Mouse (Mus musculus): ENCODE data around the gene Chrd.

The Chrd gene

DNA sequence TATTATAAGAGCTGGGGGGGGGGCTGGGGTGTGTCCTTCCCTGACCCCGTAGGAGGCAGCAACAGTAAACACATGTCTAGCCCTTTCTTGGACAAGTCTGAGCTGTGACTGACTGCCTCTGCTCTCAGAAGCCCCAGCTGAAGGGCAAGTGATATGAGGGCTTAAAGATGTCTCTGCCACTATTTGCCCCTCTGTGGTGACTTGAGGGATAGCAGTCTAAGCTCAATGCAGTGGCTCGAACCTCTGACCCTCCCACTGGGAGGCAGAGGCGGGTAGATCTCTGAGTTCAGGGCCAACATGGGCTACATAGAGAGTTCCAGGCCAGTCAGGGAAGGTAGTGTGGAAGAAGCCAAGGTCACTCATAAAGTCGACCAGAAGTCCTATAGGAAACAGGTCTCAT, 22.1 kb upstream of the Chrd start:
- no peak for DNase-seq (ENCODE audit: low read depth, low spot score)

DNA sequence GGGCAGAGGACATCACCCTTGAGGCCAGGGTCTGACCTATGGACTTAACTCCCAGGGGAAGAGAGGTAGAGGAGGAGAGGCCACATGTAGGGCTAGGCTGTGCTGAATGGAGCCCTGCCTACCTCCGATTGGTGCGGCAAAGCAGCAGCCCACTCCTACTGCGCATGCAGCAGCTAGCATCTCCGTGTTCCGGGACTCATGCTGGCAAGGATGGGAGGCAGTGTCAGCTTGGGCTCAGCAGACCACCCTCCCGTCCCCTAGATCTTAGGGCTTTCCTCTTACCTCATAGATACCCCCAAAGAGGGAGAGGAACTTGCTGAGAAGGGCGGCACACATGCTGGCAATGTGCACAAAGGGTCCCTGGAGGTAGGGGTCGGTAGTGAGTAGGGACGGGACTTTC, 20.7 kb upstream of the Chrd start:
- no peak for DNase-seq (ENCODE audit: low read depth, low spot score)

DNA sequence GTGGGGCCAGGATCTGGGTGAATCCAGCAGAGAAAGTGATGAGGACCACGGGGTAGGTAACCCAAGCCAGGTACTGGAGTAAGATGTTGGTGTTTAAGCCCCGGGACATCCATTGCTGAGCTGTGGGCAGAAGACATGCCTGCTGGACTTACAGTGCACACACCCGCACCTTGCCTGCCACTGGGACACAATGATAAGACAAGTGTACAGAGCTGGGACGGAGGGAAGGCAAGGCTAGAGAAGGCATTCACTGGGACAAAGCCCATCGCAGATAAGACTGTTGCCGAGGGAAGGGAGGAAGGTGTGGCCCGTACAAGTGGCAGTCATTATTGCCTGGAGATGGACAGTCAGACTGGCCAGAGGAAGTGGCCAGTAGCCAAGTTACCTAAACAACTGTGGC, 20.0 kb upstream of the Chrd start:
- DNase-seq (ENCODE audit: low read depth, low spot score) = no peak

DNA sequence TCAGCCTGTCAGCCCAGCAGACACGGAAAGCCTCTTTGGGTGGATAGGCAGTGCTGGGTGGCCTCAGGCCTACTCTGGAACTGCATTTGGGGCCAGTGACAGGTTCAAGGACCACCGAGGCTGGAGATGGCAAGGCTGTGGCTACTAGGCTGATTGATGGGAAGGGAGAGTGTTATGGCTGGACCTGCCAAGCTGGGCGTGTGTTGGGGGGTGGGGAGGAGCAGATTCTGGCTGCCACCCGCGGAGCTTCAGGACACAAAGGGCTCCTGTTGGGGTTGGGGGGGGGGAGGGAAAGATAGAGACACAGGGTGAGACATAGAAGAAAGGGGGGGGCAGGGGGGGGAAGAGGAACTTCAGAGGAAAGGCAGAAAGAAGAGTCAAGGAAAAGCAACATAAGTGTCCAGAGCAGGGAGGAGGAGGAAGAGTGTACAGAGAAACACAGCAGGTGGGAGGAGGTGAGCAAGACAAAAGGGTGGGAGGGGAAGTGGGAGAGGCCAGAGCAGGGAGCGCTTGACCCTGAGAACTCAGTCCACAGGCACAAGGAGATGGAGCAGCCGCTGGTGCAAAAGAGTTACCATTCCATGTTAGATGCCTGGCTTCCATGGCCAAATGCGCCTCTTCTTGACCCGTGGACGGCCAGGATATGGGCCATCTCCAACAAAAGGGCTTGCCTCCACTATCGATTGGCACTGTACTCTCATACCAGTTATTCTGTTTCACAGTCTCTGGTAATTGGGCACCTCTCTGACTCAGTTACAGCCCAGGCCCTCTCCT, 18.4 kb upstream of the Chrd start:
- DNase-seq (ENCODE audit: low read depth, low spot score) = no peak

DNA sequence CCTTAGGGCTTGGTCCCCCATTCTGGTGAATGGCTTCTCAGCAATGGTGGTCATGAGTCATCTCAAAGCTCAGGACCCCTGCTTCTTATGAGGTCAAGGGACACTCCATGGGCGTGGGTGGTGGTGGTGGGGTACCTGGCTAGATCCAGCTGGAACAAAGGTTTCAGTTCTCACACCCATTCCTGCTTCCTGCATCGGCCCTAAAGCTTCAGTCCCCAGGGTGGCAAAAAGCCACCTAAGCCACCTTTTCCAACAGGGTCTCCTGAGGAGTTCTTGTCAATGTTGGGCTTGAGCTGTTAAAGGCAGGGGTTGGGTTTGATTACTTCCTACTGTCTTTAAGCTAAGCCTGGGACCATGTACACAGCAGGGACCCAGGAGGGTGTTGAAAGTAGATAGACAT, 17.8 kb upstream of the Chrd start:
- DNase-seq (ENCODE audit: low read depth, low spot score) = no peak

DNA sequence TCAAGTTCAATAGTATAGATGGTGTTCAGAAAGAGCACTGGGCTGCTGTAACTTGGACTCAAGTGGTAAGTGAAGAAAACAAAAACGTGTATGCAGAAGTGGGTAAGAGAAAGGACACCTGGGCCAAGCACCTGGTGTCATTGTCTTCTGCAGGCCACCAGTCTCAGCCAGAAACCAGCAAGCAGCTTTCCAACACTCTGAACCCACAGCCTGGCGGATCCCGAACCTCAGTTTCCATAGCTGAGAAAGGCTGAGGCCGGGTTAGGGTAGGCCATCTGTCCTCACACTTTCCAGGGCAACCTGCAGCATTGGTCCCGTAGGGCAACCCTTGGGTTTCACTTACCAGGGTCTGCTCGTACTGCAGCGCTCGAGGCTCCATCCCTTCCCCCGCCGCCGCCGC, 17.4 kb upstream of the Chrd start:
- no peak for DNase-seq (ENCODE audit: low read depth, low spot score)

DNA sequence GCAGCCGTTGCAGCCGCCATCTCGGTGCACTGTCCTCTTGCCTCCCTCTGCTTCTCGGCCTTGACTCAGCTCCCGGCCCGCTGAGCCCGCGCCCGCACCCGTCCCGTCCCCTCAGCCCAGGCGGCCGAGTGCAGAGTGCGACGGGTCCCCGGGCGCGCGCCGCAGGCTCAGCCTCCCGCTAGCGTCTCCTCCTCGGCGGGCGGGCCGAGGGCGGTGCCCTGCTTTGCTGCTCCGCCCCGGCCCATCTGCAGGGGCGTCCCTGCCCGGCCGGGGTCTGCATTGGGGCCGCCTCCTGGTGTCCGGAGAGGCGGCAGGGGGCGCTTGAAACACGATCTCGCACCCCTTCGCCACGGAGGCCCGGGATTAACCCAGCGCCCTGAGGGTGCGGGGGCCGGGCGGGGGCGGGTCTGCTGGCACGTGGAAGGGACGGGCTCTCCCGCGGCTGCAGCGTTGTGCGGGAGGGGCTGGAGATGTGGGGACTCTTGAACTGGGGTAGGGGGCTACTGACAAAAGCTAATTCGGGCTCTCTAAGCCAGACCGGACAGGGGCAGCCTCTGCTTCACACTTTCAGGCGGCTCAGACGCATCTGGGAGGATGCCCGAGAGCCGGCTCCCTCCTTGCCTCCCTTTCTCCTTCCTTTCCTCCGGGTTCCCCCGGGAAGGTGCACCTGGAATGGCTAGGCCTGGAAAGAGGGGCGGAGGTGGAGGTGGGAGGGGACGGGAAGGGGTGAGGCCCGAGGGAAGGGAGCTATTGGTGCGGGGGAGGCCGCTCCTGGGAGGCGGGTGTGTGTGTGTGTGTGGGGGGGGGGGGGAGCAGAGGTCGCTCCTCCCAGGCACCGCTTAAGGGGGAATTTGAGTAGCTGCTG, 16.7 kb upstream of the Chrd start:
- DNase-seq (ENCODE audit: low read depth, low spot score) = no peak

DNA sequence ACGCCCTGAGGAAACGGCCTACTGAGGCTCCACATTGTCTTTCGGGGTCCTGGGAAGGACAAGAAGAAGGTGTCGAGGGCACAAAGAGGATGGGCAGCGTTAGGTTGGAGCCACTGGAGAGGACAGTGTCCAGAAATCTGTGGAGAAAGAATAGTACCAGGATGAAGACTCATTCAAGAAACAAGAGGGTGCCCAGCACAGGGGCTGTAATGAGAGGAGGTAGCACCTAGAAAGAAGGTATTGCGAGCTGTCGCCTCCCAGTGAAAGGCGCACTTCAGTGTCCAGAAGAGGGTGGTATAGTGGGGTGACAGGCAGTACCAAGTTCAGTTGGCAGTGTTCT, 16.1 kb upstream of the Chrd start:
- DNase-seq (ENCODE audit: low read depth, low spot score) = no peak

DNA sequence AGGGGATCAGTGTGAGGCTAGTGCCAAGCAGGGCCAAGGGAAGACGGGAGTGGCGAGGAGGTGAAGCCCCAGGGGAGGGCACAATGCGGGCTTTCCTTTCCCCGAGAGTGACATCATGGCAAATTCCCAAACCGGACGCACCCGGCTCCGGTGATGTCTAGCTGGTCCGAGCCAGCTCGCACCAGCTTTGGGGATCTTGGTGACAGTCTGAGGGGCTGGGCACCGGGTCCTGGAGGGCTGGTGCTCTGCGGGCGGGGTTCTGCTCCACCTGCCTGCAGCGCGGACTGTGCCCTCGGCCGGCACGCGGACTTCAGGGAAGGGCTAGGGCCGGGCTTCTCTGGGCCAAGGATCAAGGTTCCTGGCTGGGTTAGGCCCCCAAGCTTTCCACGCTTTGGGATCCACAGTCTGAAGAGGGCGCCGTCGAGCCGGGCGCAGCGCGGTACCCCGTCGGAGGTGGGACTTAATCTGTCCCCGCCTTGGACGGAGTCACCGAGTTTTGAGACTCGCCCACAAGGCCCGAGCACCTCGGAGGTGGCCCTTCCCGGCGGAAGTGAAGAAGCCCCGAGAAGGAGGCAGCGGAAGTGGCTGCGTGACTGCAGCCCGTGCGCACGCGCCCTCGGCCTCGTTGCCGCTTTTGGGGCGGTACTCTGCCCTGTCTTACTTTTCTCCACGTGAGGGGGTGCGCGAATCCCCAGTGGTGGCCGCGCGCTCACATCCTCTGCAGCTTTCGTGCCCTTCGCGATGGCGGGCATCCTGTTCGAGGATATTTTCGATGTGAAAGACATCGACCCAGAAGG, 15.5 kb upstream of the Chrd start, which contains the start of the genes Polr2h and Clcn2:
TSS of gene Polr2h (plus strand) at position 485 of the 797 bp plus-strand sequence.
TSS of gene Clcn2 (minus strand) at position 566 of the 797 bp plus-strand sequence.
- peak; percentile 98 for DNase-seq (ENCODE audit: low read depth, low spot score)

DNA sequence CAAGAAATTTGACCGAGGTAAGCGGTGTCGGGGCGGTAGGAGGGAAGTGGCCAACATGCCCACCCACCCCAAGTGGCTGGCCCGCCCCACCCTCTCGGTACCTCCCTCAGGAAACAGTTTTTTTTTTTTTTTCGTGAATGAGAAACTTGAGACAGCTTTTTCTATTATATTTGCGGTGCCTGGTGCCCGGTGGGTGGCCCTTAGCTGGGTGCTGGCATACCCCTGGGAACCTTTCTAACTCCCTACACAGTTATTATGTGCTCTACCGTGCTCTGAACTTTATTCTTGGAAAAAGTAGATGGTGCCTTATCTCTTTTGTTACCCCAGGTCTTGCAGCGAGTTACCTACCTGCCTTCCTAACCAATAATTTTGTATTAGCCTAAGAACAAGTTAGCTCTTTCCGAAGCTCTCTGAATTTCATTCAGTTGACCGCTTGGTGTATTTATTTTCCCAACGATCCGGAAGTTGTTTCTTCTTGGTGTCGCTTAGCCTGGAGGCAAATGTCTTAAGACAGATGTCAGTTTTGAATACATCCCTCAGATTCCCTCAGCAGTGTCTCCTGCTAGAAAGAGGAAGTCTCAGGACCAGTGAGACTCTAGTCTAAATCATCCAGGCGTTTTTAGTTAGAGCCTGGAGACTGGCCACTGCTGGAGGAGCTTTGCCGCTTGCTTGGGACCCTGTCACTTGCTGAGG, 14.8 kb upstream of the Chrd start:
- no peak for DNase-seq (ENCODE audit: low read depth, low spot score)

DNA sequence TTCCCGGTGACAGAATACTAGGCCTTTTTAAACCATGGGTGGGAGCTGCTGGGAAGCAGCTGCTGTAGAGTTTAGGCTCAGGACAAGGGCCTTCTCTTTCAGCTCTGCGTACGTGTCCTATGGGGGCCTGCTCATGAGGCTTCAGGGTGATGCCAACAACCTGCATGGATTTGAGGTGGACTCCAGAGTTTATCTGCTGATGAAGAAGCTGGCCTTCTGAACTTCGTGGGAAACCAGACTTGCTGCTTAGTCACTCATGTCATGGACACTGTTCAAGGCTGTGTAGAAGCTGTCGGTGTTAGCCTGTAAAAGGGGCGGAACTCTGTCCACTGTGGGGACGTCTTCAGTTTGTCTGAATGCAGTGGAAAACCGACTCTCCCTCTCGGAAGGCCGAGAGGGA, 11.1 kb upstream of the Chrd start:
- no peak for DNase-seq (ENCODE audit: low read depth, low spot score)

DNA sequence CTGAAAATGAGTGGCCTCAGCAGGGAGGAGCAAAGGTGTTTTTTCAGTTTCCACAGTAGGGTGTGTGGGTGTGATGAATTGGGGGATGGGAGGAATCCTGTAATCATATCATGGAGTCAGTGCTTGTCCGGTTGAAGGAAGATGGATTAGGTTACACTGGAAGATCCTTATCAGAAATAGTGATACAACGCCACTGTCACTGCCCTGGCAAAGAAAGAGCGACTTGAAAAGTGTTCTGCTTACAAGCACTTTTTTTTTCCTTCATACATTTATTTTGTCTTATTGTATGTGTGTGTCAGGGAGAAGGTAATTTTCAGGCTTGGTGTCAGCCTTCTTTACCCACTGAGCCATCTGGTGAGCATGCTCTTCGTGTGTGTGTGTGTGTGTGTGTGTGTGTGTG, 10.2 kb upstream of the Chrd start:
- DNase-seq (ENCODE audit: low read depth, low spot score) = no peak

DNA sequence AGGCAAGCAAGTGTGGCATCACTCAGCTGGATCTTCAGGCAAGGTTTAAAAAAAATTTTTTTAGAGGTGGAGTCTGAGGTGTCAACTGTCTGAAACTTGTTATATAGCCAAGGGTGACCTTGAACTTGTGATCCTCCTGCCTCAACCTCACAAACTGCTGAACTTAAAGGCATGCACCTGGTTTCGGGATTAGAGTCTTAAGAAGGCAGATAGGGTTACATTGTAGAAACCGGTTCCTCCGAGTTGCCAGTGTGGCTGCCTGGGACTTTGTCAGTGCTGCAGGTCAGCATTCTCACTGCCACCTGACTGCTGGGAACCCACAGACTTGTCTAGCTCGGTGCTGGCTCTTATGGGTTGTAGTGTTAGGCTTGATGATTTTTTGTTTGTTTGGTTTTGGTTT, 9.7 kb upstream of the Chrd start:
- DNase-seq (ENCODE audit: low read depth, low spot score) = no peak

DNA sequence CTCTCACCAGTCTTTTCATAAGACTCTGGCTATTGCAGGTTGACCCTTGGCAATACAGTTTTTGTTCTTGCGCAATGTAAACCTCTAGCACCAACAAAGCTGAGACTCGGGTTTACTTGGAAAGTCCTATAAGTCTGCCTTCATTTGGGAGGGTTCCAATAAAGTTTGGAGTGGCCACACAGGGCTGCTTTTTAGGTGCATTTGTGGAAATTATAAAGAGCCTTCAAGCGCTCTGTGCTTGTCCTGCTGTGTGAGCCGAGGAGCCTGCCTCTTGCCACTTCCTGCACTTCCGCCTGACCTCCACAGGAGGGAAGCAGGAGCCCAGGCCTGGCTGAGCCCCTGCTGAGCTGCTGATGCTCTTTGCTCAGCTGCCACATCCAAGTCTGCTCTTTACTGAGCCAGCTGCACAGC, 8.6 kb upstream of the Chrd start:
- DNase-seq (ENCODE audit: low read depth, low spot score) = no peak

DNA sequence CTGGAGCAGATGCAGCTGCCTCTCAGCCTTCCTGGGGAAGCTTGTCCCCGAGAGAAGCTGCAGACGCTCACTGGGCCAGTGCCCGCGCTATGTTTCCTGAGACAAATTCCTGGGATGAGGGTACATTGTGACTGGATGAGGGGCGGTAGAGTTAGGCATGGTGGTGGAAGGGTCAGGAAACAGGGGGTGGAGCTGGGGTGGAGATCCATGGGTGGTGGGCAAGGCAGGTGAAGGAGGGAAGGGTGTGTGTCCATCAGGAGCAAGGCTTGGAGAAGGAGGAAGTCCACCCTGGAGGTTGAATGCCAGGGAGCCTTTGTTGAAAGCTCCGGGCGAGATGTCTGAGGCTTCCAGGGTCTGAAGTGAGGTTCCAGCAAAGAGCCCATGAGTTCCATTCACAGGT, 7.6 kb upstream of the Chrd start:
- no peak for DNase-seq (ENCODE audit: low read depth, low spot score)

DNA sequence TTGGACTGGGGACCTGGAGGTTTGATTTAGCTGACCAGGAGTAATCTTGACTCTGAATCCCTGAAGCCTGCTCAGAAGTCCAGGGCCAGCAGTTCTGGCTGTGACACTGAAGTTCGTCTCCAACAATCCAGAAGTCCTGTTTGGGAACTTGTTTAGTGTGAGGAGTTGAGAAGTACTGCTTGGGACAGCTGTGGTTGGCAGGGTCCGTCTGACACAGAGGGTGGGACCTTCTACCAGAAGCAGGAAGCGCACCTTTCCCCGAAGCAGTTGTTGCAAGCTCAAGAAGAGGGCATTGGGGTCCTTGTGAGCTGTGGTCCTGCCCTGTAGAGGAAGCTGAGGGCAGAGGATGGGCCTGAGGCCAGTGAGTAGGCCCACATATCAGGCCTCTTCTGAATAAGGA, 7.2 kb upstream of the Chrd start:
- no peak for DNase-seq (ENCODE audit: low read depth, low spot score)

DNA sequence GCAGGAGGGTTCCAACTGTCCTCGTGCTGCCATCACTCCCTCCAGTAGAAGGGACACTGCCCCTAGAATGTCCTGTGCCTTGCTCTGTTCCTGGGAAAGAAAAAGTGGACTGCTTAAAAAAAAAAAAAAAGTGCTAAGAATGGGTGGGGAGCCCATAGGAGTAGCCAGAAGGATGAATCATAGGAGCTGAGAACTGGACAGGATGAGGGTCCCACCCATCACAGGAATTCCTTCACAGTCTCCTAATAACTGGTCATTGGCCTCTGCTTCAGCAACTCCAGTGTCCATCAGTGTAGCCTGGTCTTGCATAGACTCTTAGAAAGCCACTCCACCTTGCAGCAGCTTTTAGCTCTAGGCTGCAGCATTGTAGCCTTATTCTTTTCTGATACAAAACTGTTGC, 6.5 kb upstream of the Chrd start:
- DNase-seq (ENCODE audit: low read depth, low spot score) = no peak

DNA sequence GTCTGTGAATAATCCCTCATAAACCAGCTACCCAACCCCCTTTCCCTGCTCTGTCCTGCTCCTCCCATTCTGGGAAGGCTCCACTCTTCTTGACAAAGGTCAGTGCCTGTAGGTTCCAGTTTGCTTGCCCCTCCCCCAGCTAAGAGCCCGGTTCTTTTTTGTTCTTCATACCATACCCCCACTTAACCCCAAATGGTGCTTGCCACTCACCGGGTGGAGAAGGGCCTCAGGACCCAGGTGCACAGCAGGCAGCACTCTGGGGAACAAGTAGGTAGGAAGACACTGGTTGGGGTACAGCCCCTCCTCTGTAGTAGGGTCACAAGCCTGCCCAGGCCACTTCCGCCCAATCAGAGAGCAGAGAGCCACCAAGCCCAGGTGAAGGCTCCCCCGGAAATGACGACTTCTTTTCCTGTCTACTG, 2.6 kb upstream of the Chrd start:
- DNase-seq (ENCODE audit: low read depth, low spot score) = no peak

DNA sequence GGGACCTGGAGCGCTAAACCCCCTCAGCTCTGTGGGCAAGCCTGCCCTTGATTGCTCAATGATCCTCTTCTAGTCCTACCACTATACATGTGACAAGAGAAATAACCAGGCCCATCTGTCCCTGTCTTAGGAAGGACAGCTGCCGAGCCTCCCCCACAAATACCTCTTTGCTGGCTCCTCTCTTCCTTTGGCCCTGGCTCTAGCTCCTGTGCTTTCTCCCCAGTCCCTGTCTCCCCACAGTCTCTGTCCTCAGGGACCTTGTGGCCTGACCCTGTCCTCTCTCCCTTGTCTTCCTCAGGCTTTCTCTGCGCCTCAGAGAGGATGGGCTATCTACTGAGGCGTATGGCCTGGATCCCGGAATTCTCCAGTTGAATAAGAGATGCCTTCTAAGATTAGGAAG, 1.2 kb upstream of the Chrd start:
- peak; percentile 67 for DNase-seq (ENCODE audit: low read depth, low spot score)

DNA sequence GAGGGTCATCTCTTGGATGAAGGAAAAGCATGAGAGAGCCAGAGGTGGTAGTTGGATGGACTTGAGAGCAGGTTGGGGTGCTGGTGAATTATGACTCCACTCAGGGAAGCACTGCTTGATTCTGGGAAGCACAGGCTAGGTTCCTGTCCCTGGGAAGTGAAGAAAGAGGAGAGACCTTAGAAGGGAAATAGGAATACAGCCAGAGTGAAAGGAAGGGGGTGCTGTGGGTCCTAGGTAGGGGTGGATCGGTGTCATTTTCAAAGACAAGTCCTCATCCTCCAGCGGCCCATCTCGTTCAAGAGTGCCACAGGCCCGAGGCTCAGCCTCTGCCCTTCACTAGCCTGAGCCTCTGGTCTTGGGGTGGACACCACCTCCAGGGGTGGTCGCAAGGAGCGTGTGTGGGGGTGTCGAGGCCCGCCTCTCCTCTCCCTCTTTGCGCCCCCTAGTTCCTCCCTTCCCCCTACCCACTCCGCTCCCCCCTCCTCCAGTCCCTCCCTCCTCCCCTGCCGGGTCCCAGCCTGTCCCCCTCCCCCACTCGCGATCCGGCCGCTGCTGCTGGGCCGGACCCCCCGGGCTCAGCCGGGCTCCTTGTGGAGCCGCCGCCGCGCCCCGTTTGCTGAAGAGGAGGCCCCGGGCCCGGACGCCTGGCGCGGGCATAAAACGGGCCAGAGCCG, 539 bp upstream of the Chrd start:
- no peak for DNase-seq (ENCODE audit: low read depth, low spot score)

Data from telencephalon, adult 2 months (tissue).